Mouse (Mus musculus): ENCODE measurements around the gene Ubqln2.

GRCm38 (mm10) chrX:153476760-153477248 is 21.2 kb upstream of the Ubqln2 start:
- TF ChIP-seq CTCF (IDR thresholded peaks at IDR 0.05; ENCODE audit: extremely low read depth, insufficient read depth, insufficient read length, insufficient replicate concordance) (no peak), POLR2A (IDR thresholded peaks at IDR 0.05; ENCODE audit: low read depth, low read length) (no peak)
